Mouse (Mus musculus) thymus, adult 2 months (tissue): Measurements from ENCODE around the gene Trpm8.

Experiments used
- CTCF ChIP-seq: fragments of 200-500 bp; IDR thresholded peaks from 2 replicates; pipeline ENCODE4 v1.5.1; 2012; ENCODE audit warnings: mild to moderate bottlenecking, control low read depth, low read length, moderate library complexity, borderline replicate concordance; ENCODE audit not compliant: control insufficient read depth, poor library complexity, insufficient read depth; ENCODE audit errors: extremely low read depth
- POLR2A ChIP-seq: fragments of 200-500 bp; IDR thresholded peaks from 2 replicates; pipeline ENCODE4 v1.6.1; 2012; ENCODE audit warnings: mild to moderate bottlenecking, low read length, control low read depth, moderate library complexity; ENCODE audit not compliant: control insufficient read depth, poor library complexity, insufficient read depth; ENCODE audit errors: extremely low read depth

- TF ChIP-seq CTCF (no peak), POLR2A (no peak)
Measured at GRCm38 (mm10) chr1:88245881-88246280, 31.6 kb upstream of the Trpm8 start.
